Mouse (Mus musculus) neural tube, embryonic 12.5 days (tissue): Measurements from ENCODE around the gene Lmx1b. TPM values are rescaled to one million over a fixed set of nuclear protein-coding genes. Genes with fewer than 3 reads are reported as not detected.

Experiments used
- ATAC-seq: fragments of 200-750 bp; cut with Nextera tagmentation; 2 replicates; pipeline ENCODE4 v1.8.0; 2017; ENCODE audit warnings: low read depth, mild to moderate bottlenecking, moderate TSS enrichment, moderate library complexity; ENCODE audit not compliant: low FRiP score
- H3K27ac ChIP-seq: fragments of 300-500 bp; sonication (generic); 2 replicates; pipeline ENCODE4 v1.5.1; 2016
- H3K27me3 ChIP-seq: fragments of 300-500 bp; sonication (generic); replicated peaks from 2 replicates; pipeline ENCODE4 v1.6.1; 2016; ENCODE audit warnings: mild to moderate bottlenecking
- H3K36me3 ChIP-seq: fragments of 300-500 bp; sonication (generic); 2 replicates; pipeline ENCODE4 v1.6.1; 2016; ENCODE audit warnings: mild to moderate bottlenecking
- H3K4me1 ChIP-seq: fragments of 300-500 bp; sonication (generic); 2 replicates; pipeline ENCODE4 v1.6.1; 2016
- H3K4me2 ChIP-seq: fragments of 300-500 bp; sonication (generic); replicated peaks from 2 replicates; pipeline ENCODE4 v1.6.1; 2016; ENCODE audit warnings: mild to moderate bottlenecking
- H3K4me3 ChIP-seq: fragments of 300-500 bp; sonication (generic); 2 replicates; pipeline ENCODE4 v1.5.1; 2016
- H3K9ac ChIP-seq: fragments of 300-500 bp; sonication (generic); 2 replicates; pipeline ENCODE4 v1.6.1; 2016; ENCODE audit warnings: mild to moderate bottlenecking
- H3K9me3 ChIP-seq: fragments of 300-500 bp; sonication (generic); 2 replicates; pipeline ENCODE4 v1.6.1; 2016; ENCODE audit warnings: mild to moderate bottlenecking
- WGBS: fragments of 180-500 bp; shearing (Covaris S2); methylation state at CpG from one replicate; pipeline ENCODE4 v1.1.7; 2016; 5-methylcytosine and 5-hydroxymethylcytosine counted together
- polyA plus RNA-seq: library from polyadenylated mRNA; unstranded; fragments of >200 nt; fragmentation: Nextera tagmentation; extraction: Ambion mirVana; gene quantifications from 2 replicates; pipeline ENCODE4 v1.2.1, GENCODE M21; 2016

Lmx1b gene
- polyA plus RNA-seq, 1 experiment from 2014 or later: 4.6 TPM

- WGBS: under 1% methylated on average over 41 of the region's 41 CpGs
- peak overlapping the region; percentile 53 for H3K9ac ChIP-seq
- H3K27me3 ChIP-seq: peaks cover 99% of the 10 kb centered on the region
- peak overlapping the region; percentile 46 for H3K4me3 ChIP-seq
- no peaks in the 10 kb centered on the region for H3K36me3 ChIP-seq
- H3K4me2 ChIP-seq: peak overlapping the region; percentile 60
- H3K9me3 ChIP-seq: no peaks in the 10 kb centered on the region
- no peak overlapping the region for H3K27ac ChIP-seq
- peaks cover 18% of the 10 kb centered on the region for H3K4me1 ChIP-seq
- ATAC-seq: no peak
Measured at GRCm38 (mm10) chr2:33641859-33642571, 1.7 kb upstream of the Lmx1b start.

DNA sequence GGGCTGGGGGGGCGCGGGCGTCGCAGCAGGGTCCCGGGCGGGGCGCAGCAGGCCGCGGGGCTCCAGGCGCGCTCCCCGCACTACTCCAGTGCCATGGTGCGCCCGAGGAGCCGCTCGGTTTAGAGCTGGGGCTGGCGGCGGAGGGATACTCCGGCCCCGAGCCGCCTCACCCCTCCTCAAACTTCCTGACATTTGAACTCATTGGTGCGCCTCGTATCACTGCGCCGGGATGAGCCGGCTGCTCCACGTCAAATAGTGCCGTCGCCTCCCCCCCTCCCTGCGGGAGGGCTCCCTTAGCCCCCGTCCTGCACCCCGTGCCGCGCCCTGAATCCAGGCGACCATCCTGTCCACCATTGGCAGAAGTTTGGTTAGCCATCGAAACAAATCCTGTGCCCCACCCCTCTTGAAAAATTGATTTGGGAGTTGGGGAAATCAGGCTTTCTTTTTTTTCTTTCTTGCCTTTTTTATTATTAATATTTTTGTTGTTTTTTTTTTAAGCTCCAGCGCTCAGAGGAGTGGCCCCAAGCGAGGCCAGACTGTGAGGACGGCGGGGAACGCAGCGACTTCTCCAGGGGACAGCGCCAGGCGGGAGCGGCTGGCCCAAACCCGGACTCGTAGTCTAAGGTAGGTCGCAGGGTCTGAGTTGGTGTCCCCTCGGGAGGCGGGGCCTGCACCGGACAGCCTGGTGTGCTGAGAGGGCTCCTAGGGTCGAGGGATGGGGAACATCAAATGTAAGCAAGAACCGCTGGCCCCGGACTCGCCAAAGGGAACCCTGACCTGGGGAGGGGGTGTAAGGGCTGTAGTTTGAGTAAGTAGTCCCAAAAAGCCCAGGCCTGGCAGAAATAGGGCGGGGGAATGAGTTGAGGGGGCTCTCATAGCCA lies 907 bp upstream of the Lmx1b start:
- Histone ChIP-seq H3K9me3 (no peaks in the 10 kb centered on the region), H3K27me3 (peaks cover 92% of the 10 kb centered on the region), H3K4me1 (peaks cover 20% of the 10 kb centered on the region), H3K4me3 (peak overlapping the region; percentile 46), H3K27ac (no peak overlapping the region), H3K36me3 (no peaks in the 10 kb centered on the region), H3K9ac (peak overlapping the region; percentile 53), H3K4me2 (peak overlapping the region; percentile 60)
- ATAC-seq: 0 out of 2 replicates have a peak, but pooled peaks have one; percentile 51
- WGBS: 1% methylated on average over 56 of the region's 56 CpGs

DNA sequence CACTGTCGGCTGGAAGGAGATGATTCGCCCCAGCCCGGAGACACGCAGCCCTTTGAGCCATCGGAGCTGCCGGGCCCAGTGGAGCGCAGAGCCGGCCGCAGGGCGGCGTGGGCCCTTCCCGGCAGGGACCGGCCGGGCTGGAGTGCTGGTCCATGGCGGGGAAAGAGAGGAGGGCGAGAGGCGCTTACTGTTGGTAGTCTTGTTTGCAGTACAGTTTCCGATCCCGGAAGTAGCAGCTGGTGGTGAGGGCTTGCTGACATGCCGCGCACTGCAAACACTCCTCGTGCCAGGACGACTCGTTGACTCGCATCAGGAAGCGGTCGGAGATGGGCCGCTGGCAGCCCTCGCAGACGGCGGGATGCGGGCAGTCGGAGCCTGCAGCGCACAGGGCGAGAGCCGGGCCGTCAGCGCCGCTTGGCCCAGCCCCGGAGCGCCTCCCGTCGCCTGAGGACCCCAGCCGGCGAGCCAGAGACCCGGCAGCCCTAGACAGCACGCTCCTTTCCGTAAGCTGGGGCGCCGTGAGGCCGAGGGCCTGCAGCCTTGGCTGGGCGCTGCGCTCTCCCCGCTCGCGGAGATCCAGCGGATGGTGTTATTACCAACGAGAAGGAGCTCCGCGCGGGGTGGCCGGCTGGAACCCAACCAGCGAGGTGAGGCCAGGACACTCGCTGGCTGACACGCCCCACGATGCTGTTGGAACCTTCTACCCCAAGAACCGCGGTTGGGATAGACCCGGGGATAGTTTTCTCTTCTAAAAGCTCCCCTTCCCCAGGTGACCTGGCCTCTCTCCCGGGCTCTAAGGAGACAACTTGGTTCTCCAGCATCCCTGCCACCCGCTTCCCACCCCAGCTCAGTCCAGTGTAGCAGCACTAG lies 775 bp downstream of the Lmx1b start:
- no peaks in the 10 kb centered on the region for H3K36me3 ChIP-seq
- H3K27ac ChIP-seq: no peak overlapping the region
- peaks cover 92% of the 10 kb centered on the region for H3K27me3 ChIP-seq
- H3K4me3 ChIP-seq: peak overlapping the region; percentile 46
- peak overlapping the region; percentile 60 for H3K4me2 ChIP-seq
- peak overlapping the region; percentile 64 for H3K9ac ChIP-seq
- H3K4me1 ChIP-seq: peaks cover 23% of the 10 kb centered on the region
- no peaks in the 10 kb centered on the region for H3K9me3 ChIP-seq
- WGBS: under 1% methylated on average over 71 of the region's 71 CpGs
- ATAC-seq: no peak

DNA sequence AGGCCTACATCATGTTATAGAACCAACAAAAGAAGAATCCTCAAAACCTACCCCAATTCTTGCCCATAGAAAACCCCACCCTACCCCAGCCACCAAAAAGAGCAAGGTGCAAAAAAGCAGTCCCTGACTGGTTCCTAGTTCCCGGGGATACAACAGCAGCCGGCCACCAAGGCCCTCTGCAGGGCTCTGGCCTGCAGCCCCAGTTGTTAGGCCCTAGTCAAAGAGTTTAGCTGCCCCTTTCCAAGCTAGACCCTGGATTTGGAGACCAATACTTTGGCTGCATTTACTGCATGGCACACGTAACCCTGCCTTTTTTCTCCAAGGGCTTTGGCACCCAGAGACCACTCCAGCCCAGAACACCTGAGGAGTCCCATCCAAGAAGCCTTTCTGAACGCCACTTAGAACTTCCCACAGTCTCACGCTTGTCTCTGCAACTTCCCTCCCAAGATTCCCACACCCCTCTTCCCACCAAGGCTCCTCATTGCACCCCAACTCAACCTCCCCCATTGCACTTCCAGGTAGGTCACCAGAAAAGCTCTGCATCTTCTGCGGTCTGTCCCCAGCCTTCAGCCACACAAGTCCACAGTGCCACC lies 2.1 kb downstream of the Lmx1b start:
- Histone ChIP-seq H3K4me2 (peak overlapping the region; percentile 60), H3K27me3 (peaks cover 92% of the 10 kb centered on the region), H3K4me3 (peak overlapping the region; percentile 46), H3K36me3 (no peaks in the 10 kb centered on the region), H3K4me1 (peaks cover 23% of the 10 kb centered on the region), H3K9me3 (no peaks in the 10 kb centered on the region), H3K9ac (peak overlapping the region; percentile 64; the same call in 1 of the 2 replicates), H3K27ac (no peak overlapping the region)
- WGBS: 16% methylated on average over 6 of the region's 6 CpGs
- no peak for ATAC-seq

DNA sequence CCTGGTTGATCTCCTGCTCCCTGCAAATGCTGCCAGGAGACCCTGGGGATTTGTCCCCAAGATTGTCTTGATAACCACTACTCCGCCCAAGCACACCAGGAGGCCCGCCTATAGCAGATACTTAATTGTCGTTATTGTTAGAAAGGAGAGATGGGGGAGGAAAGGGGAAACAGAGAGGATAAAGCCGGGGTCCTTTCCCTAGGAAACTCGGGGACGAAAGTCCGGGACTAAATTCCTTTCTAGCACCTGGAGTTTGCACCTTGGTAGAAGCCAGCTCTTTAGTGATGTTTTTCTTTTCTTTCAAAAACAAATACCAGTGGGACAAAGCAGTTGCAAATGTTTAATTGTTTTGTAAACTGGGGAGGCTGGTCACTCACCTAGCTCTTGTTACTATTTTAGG lies 3.0 kb downstream of the Lmx1b start:
- Histone ChIP-seq H3K27ac (no peak overlapping the region), H3K4me2 (peak overlapping the region; percentile 60), H3K4me3 (peak overlapping the region; percentile 46; the same call in 1 of the 2 replicates), H3K9me3 (no peaks in the 10 kb centered on the region), H3K36me3 (no peaks in the 10 kb centered on the region), H3K4me1 (peaks cover 21% of the 10 kb centered on the region), H3K27me3 (peaks cover 92% of the 10 kb centered on the region), H3K9ac (no peak overlapping the region)
- WGBS: 0% methylated on average over 7 of the region's 7 CpGs
- ATAC-seq: no peak

GRCm38 (mm10) chr2:33636628-33637188 lies 3.6 kb downstream of the Lmx1b start:
- H3K4me3 ChIP-seq: 0 out of 2 replicates have a peak overlapping the region, but pooled peaks have one; percentile 16
- peaks cover 20% of the 10 kb centered on the region for H3K4me1 ChIP-seq
- ATAC-seq: no peak
- no peaks in the 10 kb centered on the region for H3K9me3 ChIP-seq
- under 1% methylated on average over 26 of the region's 26 CpGs for WGBS
- H3K27me3 ChIP-seq: peaks cover 92% of the 10 kb centered on the region
- no peak overlapping the region for H3K9ac ChIP-seq
- H3K36me3 ChIP-seq: no peaks in the 10 kb centered on the region
- peak overlapping the region; percentile 60 for H3K4me2 ChIP-seq
- H3K27ac ChIP-seq: no peak overlapping the region

DNA sequence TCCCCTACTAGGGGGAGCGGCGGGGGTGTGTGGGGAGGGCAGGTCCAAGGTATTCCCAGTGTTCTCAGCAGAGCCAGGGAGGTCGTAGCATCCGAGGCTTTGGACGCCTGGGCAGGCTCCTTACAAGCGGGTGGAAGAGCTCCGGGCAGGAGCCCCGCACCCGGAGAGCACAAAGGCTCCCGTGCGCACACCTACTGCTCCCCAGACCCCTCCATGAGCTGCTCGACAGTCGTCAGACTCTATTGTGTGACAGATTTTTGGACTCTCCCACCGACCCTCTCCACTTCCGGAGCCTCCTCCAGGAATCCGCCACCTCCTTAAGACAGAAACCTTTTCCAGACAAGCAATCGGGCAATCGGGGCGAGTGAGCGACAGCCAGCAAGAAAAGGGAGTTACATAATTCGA lies 4.2 kb downstream of the Lmx1b start:
- Histone ChIP-seq H3K9me3 (no peaks in the 10 kb centered on the region), H3K4me3 (0 out of 2 replicates have a peak overlapping the region, but pooled peaks have one; percentile 16), H3K27me3 (peaks cover 92% of the 10 kb centered on the region), H3K4me2 (peak overlapping the region; percentile 60), H3K4me1 (peaks cover 26% of the 10 kb centered on the region), H3K27ac (no peak overlapping the region), H3K9ac (peak overlapping the region; percentile 27; the same call in 1 of the 2 replicates), H3K36me3 (no peaks in the 10 kb centered on the region)
- under 1% methylated on average over 21 of the region's 21 CpGs for WGBS
- no peak for ATAC-seq

DNA sequence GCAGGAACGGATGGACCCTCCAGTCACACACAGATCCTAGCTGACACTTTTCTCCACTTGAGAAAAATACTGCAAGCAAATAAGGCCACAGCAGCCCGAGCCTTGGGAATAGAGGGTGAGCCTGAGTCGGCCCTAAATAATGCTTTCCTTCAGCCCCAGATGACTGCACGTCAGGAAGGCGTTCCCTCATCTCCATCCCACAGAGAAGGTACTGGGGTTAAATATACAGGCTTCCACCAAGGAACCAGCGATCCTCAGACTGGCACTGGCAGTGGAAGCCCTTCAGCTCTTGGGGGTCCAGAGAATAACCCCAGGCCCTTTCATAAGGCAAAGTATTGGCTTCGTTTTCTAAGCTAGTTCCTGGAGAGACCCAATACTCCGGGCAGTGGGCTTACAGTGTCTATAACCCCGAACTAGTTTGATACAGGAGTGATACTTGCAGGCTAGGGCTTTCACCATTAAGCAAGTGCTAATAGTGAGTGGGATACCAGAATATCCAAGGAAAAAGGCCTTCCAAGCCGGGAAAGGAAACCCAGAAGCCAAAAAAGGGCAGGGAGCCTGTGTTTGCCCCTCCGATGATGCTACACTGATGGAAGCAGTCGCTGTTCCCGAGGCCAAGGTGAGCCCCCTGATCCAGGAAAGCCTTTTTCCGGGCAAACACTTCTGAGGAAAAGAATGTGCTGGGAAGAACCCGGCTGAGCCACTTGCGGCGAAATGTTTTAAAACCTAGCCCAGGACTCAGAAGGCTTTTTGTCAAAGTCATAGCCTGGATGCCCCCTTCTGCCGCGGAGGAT lies 4.8 kb downstream of the Lmx1b start:
- Histone ChIP-seq H3K4me1 (peaks cover 26% of the 10 kb centered on the region), H3K4me3 (peak overlapping the region; percentile 16; the same call in 1 of the 2 replicates), H3K27me3 (peaks cover 92% of the 10 kb centered on the region), H3K27ac (no peak overlapping the region), H3K4me2 (peak overlapping the region; percentile 60), H3K36me3 (no peaks in the 10 kb centered on the region), H3K9me3 (no peaks in the 10 kb centered on the region), H3K9ac (peak overlapping the region; percentile 27; the same call in 1 of the 2 replicates)
- 2% methylated on average over 19 of the region's 19 CpGs for whole genome bisulfite sequencing
- ATAC-seq: no peak

- H3K4me2 ChIP-seq: peak overlapping the region; percentile 13
- H3K4me3 ChIP-seq: no peak overlapping the region; the same call in 1 of the 2 replicates
- H3K36me3 ChIP-seq: no peaks in the 10 kb centered on the region
- peaks cover 33% of the 10 kb centered on the region for H3K4me1 ChIP-seq
- no peak overlapping the region for H3K9ac ChIP-seq
- no peak overlapping the region for H3K27ac ChIP-seq
- peaks cover 93% of the 10 kb centered on the region for H3K27me3 ChIP-seq
- WGBS: 3% methylated on average over 4 of the region's 4 CpGs
- H3K9me3 ChIP-seq: no peaks in the 10 kb centered on the region
- no peak for ATAC-seq
Measured at GRCm38 (mm10) chr2:33634481-33635090, 5.7 kb downstream of the Lmx1b start.

DNA sequence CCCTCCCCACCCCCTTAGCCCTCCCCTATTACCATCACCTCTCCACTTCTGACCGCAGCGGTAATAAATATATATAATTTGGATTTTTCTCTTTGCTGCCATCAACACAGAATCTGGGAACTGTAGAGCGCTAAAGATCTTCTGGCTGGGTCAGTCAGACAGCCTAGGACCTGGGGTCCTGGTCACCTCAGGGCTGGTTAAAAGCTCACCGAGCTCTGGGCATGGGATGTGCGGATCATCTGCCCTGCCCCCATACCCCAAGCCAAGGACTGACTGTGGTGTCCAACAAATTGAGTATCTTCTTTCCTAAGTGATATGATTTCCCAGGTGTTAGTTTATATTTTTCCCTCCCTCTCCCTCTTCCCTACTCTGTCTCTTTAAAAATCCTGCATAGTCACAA lies 6.4 kb downstream of the Lmx1b start:
- Histone ChIP-seq H3K9ac (no peak overlapping the region), H3K27me3 (peaks cover 93% of the 10 kb centered on the region), H3K4me1 (peaks cover 36% of the 10 kb centered on the region), H3K4me3 (no peak overlapping the region), H3K4me2 (peak overlapping the region; percentile 13; the same call in 1 of the 2 replicates), H3K27ac (no peak overlapping the region), H3K9me3 (no peaks in the 10 kb centered on the region), H3K36me3 (no peaks in the 10 kb centered on the region)
- no peak for ATAC-seq
- WGBS: 3% methylated on average over 5 of the region's 5 CpGs
